Mouse (Mus musculus): Measurements from ENCODE around the gene Magt1. TPM values are rescaled to one million over a fixed set of nuclear protein-coding genes. Genes with fewer than 3 reads are reported as not detected.
"Not testable (repeated sequence)": the region's sequence is repeated elsewhere in the genome, so short reads cannot be mapped to it uniquely, and the experiment has no call there.

Magt1 gene
- total RNA-seq (2021), result 10 to 100 TPM; 12.5 to 12.6 TPM
- long read RNA-seq, experiment 1, full-length matches to known transcripts, result 8 of 9 reads
- long read RNA-seq, experiment 1, partial matches to known transcripts, result 0 of 9 reads
- long read RNA-seq, experiment 1, other reads (novel, unspliced or antisense), result 1 of 9 reads
- long read RNA-seq, experiment 2, full-length matches to known transcripts, result 6 of 8 reads
- long read RNA-seq, experiment 2, partial matches to known transcripts, result 1 of 8 reads
- long read RNA-seq, experiment 2, other reads (novel, unspliced or antisense), result 1 of 8 reads

DNA sequence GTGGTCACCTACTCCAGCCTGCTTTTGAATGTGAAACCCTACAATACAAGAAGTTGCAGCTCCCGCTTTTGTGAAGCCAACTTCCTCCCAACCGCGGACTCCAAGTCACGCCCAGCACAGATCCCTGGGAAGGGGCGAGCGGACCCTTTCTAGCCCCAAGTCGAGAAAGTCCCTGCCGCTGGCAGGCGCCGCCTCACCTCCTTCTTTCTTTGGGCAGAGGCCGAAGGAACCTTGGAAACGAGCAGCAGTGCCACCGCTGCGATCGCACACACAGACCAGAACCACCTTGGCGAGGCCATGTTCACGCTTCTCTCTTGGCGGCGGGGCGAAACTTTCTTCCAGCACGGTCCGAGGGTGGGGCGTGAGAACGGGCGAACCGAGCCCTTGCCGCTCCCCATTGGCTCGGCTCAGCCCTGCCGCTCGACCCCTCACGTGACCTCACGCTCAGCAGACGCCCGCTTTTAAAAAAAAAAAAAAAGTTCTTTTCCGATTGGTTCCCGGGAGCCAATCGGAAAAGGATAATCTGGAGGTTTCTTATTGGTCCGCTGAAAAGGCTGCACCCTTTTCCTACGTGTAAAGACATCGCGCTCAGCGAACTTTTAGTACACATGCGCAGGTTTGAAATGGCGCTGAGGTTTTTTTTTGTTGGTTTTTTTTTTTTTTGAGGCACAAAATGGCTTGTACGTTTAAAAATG lies at the start of gene Magt1:
TSS of gene Magt1 (minus strand) at position 442 of the 695 bp plus-strand sequence.
- DNase-seq (ENCODE audit: low spot score in 2 of 2), result peak; percentile 71 to 72

DNA sequence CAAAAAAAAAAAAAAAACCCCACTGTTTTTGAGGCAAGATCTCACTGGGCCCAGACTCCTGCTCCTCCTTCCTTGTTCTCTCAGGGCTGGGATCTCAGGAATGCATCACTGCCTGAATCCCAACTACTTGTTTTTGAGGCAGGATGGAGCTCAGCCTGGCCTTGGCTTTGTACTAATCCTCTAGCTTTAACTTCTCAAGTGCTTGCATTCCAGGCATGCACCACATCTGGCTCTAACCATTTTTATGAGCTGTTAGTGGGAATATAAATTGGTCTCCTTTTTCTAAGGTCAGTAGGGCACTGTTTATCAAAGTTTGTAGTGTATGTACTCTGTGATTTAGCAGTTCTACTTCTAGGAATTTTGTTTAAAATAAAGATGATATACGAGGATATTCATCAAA lies 36.5 kb upstream of the Magt1 start:
- DNase-seq (ENCODE audit: low spot score in 2 of 2), result no peak

DNA sequence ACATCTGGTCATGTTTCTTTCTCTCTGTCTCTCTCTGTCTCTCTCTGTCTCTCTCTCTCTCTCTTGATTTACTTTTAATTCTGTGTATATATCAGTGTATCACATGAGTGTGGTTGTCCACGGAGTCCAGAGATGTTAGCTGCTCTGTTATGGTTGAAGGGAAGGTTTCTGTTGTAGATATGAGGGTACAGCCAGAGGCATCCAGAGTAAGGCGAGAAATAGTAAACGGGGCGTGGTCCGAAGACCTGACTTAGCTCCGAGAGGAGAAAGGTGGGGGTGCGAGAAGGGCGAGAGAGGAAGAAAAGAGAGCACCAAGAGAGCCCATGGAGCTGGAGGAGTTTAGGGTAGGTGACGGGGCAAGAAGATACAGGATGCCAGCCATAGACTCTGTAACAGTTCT lies 34.2 kb upstream of the Magt1 start:
- no peak for DNase-seq (ENCODE audit: low spot score in 2 of 2)

DNA sequence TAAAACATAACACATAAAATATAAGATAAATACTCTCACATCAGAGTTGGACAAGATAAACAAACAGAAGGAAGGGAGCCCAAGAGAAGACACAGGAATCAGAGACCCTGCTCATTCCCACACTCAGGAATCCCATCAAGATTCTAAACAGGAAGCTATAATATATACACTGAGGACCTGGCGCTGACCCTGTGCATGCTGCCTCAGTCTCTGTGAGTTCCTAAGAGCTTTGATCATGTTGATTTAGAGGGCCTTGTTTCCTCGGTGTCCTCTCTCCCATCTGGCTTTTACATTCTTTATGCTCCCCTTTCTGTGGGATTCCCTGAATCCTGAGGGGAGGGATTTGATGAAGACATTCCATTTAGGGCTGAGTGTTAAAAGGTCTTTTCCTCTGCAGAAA lies 33.7 kb upstream of the Magt1 start:
- DNase-seq (ENCODE audit: low spot score in 2 of 2), result no peak

DNA sequence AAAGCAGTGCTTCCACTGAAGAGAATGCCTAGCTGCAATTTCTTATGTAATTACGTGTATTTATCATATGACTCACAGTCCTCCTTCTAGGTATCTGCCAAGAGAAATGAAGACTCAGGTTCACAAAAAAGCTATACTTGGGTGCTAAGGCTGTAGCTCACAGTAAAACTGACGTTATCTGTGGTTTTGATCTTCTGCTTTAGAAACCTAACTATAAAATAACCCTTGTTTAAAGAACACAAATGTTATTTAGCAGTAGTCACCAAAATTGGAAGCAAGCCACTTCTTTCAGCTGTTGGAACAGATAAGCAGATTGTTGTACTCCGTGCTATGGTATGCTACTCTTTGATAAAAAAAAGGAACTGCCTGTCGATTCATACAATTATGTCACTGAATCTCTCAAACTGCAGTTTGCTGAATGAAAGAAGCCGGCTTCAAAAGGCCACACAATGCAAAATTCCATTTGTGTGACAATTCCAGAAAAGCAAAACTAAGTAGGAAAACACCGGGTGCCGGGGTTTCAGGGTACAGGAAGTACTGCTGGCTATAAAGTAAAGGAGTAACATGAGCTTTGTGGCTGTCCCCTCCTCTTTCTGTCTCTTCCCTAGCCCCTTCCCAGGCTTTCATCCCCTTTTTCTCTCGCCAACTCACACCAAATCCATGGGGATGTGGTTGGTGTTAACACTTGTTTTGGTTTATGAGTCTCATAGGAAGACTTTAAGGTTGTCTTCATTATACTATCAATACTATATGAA lies 32.3 kb upstream of the Magt1 start:
- DNase-seq (ENCODE audit: low spot score in 2 of 2), result no peak

DNA sequence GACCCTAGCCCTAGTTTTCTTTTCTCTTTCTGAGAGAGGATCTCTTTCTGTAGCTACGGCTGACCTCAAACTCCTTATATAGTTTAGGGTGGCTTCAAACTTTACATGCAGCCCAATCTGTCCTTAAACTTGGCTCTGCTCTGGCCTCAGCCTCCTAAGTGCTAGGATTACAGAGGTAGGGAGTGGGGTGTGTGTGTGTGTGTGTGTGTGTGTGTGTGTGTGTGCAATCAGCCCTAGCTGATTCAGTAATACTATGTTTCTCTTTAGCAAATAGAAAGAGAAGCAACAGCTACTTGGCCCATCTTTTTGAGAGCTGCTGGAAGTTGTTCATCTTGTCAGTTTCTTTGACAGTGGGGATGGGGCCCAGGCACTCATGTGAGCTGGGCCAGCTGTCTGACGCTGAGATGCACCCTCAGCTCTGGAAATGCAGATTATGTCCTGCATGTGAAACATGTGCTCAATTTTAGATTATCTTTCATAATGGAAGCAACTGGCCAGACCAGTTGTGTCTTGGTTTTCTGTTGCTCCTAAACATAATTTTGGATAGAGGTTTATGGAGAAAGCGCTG lies 25.6 kb upstream of the Magt1 start:
- DNase-seq (ENCODE audit: low spot score in 2 of 2), result no peak

DNA sequence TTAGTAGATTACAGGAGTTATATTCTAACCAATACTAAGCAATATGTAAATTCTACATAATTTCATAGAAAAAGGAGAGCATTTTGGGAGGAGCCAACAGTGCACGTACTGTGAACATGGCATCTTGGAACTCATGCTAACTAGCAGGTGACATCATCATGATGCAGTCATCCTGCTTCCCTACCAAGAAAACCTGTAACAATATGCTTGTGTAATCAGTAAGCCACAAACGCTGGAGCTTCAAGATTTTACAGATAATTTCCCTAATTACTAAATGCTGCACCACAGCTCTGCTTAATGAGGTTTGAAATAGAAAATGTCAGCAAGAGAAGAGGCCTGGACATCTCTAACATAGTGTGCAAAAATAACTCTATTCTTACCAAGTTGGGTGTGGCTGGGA lies 24.0 kb upstream of the Magt1 start:
- no peak for DNase-seq (ENCODE audit: low spot score in 2 of 2)

DNA sequence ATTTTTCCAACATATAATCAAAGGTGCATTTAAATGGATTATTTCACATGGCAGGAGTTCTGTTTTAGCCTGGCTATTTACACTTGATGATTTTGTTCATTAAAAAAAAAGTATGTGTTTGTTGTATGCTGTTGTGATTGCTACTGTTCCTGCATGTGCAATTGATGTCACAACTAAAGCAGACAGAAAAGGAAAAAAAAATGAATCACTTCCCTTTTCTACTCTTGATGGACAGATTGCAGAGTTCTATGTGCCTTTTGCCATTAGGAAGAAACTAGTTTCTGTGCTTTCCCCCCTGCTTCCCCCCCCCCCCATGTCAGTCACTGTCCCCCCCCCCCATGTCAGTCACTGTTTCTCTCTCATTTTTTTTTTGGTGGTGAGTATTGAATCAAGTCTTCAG lies 19.4 kb upstream of the Magt1 start:
- no peak for DNase-seq (ENCODE audit: low spot score in 2 of 2)

DNA sequence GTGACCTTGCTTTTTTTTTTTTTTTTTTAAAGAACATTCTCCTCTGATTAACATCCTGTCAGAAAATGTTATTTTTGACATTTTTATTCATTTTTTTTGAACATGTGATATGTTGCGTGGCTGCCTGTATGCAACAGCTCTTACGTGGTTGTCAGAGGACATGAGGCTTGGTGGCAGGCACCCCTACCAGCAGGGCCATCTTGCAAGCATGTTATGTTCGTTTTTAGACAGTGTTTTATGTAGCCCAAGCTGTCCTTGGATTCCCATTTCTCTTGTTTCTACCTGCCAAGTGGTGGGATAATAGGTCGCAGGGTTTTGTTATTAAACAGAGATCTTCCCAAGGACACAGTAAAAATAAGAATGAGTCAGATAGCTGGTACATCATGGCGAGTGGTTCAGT lies 18.5 kb upstream of the Magt1 start:
- no peak for DNase-seq (ENCODE audit: low spot score in 2 of 2)

DNA sequence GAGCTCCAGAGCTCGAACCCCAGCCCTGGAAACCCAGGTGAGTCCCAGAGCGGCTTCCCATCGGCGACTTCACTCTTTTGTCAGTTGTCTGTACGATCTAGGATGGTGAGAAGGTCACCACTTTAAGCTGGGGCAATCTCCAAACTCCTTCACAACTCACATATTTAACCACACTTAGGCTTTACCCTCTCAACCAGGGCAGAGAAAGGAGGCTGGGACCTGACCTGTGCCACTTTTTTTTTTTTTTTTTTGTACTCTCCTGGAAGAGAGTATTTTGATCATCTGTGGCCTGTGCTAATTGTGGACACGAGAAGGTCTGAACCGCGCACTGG lies 15.6 kb upstream of the Magt1 start:
- DNase-seq (ENCODE audit: low spot score in 2 of 2), result no peak

DNA sequence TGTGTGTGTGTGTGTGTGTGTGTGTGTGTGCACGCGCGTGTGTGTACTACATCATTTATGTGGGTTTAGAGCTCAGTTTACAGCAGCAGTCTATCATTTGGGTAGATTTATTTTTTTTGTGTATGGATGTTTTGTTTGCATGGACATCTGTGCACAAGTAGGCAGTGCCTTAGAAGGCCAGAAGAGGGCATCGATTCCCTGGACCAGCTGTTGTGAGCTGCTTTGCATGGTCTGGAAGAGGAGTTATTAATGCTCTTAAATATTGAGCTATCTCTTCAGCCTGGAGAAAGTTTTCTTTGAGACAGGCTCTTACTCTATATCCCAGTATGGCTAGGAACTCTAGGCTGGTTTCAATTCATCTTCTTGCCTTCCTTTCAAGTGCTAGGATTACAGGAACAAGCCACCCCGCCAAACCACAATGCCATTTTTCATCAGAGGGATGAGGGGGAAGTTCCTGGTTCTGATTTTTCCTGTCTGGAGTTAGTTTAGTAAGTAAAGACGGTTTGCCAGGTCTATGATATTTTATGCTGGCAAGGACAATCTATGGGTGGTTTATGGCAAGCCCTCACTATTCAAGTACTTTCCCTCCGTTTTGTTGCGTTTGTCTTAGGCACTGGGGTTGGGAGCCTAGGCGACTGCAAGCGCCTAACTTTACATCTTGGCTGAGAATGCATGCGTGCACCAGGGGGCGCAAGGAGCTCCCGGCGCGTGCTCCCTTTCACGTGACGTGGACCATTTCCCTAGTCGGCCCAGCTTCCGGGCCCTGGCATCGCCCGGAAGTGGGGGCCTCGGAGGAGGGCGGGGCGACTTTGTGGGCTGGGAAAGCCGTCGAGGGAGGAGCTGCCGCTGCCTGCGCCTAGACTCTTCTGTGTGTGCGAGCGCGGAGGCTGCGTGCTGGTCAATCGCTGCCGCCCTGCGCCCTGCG lies 15.0 kb upstream of the Magt1 start, which contains the start of gene Atp7a:
TSS of gene Atp7a (plus strand) at position 859 of the 925 bp plus-strand sequence.
- peak; percentile 83 to 88 for DNase-seq (ENCODE audit: low spot score in 2 of 2)

DNA sequence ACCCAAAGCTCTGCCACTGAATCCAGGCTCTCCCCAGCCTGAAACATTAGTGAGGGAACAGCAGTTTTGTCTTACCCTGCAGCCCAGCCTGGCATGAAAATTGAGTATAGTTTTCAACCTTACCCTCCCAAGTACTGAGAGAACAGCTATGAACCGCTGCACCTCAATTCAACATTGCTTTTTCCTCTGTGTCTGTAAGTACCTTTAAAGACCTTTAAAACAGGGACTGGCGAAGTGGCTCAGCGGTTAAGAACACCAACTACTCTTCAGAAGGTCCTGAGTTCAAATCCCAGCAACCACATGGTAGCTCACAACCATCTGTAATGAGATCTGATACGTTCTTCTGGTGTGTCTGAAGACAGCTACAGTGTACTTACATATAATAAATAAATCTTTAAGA lies 5.8 kb upstream of the Magt1 start:
- DNase-seq (ENCODE audit: low spot score in 2 of 2), result no peak

DNA sequence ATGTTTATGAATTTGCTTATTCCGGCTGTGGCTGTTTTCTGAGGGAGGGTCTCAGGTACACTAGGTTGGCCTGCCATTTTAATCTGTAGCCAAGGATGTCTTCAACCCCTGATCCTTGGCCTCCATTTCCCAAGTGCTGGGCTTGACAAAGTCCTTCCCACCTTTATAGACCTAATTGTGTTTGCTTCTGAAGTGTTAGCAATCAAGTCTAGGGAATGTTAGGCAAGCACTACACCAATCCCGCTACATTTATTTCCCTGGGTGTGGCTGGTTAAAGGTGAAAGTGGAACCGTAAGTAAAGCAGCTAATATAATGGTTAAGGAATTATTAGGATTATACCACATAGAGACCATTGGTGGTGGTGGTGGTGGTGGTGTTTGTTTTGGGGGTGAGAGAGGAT lies 5.4 kb upstream of the Magt1 start:
- no peak for DNase-seq (ENCODE audit: low spot score in 2 of 2)

DNA sequence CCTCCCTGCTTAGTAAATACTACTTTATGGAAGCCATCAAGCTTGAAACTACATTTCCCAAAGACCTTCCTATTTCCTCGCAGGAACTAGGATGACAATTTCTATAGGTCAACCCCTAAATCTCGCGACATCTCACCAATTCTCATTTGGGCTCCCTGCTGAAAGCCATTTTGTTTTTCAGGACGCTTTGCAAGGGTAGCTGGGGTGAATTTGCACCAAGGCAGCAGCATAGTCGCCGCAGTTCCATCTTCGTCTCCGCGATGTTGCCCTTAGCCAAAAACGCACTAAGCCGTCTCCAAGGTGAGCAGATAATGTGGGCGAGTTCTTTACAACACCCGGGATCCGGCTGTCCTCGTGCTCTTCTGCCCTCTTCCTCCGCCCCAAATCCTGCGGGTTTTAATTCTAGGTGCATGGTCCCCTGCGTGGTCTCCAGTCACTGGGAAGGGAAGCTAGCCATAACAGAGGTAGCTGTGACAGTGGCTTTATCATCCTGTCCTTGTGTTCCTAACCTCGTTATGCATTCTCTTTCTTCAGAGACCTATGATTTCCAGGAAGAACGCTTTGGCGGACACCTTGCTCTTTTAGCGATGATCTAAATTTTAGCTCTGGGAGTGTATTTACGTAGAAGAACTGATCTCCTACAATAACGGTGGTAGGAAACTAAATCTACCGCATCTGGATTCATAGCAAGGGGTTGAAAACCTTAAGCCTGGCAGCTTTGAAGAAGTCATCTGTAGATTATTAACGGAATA lies 4.0 kb upstream of the Magt1 start, which contains the start of gene Cox7b:
TSS of gene Cox7b (plus strand) at position 130 of the 752 bp plus-strand sequence.
- DNase-seq (ENCODE audit: low spot score in 2 of 2), result peak; percentile 57 to 61

DNA sequence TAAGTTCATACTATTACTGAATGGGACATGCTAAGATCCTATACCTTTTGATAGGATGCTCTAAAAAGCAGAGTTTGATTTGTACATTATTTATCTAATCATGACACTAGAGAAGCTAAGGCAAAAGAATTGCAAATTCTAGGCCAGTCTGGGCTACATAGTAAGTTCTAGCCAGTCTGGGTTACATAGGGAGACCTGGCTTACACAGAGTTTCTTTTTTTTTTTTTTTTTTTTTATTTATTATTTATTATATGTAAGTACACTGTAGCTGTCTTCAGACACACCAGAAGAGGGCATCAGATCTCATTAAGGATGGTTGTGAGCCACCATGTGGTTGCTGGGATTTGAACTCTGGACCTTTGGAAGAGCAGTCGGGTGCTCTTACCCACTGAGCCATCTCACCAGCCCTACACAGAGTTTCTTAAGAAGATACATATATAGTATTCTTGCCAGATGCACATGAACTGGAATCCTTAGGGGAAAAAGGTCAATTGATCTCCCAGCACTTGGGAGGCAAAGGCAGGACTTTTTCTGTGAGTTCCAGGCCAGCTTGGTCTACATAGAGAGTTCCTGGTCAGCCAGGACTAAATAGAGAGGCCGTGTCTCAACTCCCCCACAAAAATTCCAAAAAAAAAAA lies 3.2 kb upstream of the Magt1 start:
- not testable (repeated sequence) for DNase-seq (ENCODE audit: low spot score in 2 of 2)

DNA sequence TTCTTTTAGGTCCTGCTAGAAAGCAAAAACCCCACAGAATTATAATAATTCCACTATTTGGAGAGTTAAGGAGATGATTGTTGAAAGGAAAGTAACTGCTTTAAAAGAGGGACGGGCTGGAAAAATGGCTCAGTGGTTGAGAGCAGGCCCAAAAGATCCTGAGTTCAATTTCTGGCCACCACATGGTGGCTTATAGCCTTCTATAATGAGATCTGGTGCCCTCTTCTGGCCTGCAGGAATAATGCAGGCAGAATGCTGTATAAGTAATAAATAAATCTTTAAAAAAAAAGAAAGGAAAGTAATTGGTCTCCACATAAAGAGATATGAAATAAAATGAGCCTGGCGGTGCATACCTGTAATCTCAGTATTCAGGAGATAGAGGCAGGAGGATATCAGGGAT lies 1.5 kb upstream of the Magt1 start:
- DNase-seq (ENCODE audit: low spot score in 2 of 2), result peak; percentile 21 to 29

DNA sequence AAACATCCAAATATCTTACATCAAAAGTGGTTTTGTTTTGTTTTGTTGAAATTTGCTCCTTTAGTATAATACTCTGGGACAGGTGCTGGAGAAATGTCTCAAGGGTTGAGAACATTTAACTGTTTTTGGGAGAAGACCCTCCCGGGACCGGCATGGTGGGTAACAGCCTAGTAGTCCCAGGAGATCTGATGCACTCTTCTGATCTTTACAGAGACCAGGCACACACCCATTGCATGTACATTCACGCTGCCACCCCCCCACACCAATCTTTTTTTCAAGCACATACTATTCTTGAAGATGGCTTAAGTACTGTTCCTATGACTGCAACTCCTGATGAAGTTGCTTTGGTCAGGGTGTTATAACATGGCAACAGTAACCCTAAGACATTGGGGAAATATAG lies 853 bp upstream of the Magt1 start:
- no peak for DNase-seq (ENCODE audit: low spot score in 2 of 2)

DNA sequence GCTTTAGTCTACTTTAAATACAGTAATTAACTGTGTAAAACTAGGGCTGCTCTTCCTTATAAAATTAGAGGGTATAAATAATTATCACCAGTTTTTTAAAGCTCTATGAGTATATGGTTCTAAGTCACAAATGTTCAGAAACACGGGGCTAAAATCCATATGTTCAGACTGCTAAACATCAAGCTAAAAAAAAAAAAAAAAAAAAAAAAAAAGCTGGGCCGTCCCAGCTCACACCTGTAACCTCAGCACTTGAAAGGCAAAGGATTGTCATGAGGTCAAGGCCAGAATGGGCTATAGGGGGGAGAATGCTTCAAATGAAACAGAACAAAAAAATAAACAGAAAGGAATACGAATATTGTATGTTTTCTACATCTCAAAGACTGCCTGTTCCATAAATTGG lies 944 bp downstream of the Magt1 start:
- DNase-seq (ENCODE audit: low spot score in 2 of 2), result no peak

DNA sequence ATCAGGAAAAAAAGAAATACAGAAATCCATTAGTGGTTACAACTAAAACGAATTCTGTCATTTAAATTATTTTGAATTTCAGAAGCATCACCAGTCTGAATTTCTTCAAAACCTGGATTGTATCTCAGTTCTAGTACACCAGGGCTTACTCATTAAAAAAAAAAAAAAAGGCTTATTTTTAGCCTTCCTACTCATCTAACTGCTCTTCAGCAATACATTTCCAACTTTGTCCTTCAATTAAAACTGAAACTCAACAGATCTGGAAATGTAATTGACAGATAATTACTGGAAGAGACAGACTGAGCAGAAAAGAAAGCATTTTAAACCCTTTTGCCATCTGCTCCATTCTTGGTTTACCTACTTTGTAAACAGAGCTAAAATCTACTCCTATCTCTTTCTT lies 10.1 kb downstream of the Magt1 start:
- DNase-seq (ENCODE audit: low spot score in 2 of 2), result no peak

DNA sequence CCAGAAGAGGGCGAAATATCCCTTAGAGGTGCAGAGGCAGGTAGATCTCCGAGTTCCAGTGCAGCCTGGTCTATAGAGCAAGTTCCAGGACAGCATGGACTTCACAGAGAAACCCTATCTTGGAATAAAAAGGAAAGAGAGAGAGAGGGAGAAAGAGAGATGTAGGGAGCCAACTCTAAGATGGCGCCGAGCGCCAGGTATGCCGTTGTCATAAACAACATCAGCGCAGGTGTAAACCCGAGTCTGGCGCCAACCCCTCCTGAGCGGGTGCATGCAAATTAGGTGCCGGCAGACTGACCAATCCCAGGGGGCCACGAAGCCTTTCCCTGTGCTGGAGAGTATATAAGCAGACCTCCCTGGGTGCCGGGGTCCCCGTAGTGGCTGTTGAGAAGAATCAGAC lies 54.6 kb downstream of the Magt1 start:
- not testable (repeated sequence) for DNase-seq (ENCODE audit: low spot score in 2 of 2)

Measured in left cerebral cortex, adult 18-20 months (tissue).